Mouse (Mus musculus): Measurements from ENCODE around the gene Tmem202.

GRCm38 (mm10) chr9:59542766-59543324 is 3.2 kb upstream of the Tmem202 start:
- TF ChIP-seq CTCF (IDR thresholded peaks at IDR 0.05; ENCODE audit: low read depth, low read length): no peak
- TF ChIP-seq POLR2A (IDR thresholded peaks at IDR 0.05; ENCODE audit: borderline replicate concordance, low read depth, low read length): no peak
